Mouse (Mus musculus): Measurements from ENCODE around the gene Eif1b. TPM values are rescaled to one million over a fixed set of nuclear protein-coding genes. Genes with fewer than 3 reads are reported as not detected.
"Not testable (repeated sequence)": the region's sequence is repeated elsewhere in the genome, so short reads cannot be mapped to it uniquely, and the experiment has no call there.

Gene Eif1b
- total and polyA plus RNA-seq, 2 experiments from 2014 or later: 80.5 to 325 TPM

DNA sequence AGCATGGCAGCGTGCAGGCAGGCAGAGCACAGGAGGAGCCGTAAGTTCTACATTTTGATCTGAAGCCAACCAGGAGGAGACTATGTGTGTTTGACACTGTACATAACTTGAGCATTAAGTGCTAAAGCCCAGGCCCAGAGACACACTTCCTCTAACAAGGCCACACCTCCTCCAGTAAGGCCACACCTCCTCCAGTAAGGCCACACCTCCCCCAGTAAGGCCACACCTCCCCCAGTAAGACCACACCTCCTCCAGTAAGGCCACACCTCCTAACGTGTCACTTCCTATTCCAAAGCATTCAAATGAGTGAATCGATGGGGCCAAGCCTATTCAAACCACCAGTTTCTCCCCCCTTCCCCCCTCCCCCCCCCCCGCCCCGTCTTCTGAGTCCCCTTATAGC is 40.7 kb downstream of the Eif1b start:
- Histone ChIP-seq H3K4me2 (ENCODE audit: low read depth, low read length) (no peak overlapping the region), H3K9ac (replicated peaks; ENCODE audit: low read length) (no peak overlapping the region), H3K27ac (no peak overlapping the region), H3K4me3 (ENCODE audit: low read length) (no peak overlapping the region), H3K9me3 (ENCODE audit: low read length) (no peaks in the 10 kb centered on the region), H3K36me3 (ENCODE audit: insufficient read depth, low read length) (no peaks in the 10 kb centered on the region), H3K27me3 (ENCODE audit: insufficient read depth, low read length) (no peaks in the 10 kb centered on the region), H3K4me1 (ENCODE audit: insufficient read depth, low read length) (no peaks in the 10 kb centered on the region)
- no peak for ATAC-seq
- DNase-seq (ENCODE audit: low spot score): no peak
- WGBS: 79% methylated on average over 6 of the region's 6 CpGs
- TF ChIP-seq CTCF (IDR thresholded peaks at IDR 0.05; ENCODE audit: low read depth): no peak

DNA sequence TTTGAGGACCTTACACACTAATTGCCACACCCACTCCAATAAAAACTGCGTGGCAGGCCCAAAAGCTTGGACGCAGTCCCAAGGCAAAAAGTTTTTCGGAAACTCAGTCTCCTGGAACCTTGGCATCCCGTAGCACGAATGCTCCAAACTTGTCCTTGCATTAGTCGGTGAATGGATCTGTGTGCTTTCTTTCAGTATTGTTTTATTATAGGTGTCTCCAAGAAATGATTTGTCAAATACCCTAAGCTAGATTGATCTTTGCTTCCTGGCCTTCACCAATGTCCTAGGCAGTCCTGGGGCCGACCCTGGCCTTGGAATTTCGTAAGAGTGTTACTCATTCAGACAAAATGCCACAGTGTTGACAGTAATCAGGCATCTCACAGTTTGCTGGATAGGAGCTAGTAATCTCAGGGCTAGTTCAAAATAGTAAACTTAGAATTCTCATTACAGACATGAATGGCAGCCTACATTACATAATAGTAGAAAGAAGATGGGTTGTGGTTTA is 41.5 kb downstream of the Eif1b start:
- not testable (repeated sequence) for H3K4me1 ChIP-seq (ENCODE audit: insufficient read depth, low read length); ATAC-seq; H3K27me3 ChIP-seq (ENCODE audit: insufficient read depth, low read length); H3K4me3 ChIP-seq (ENCODE audit: low read length); H3K9ac ChIP-seq (replicated peaks; ENCODE audit: low read length); H3K4me2 ChIP-seq (ENCODE audit: low read depth, low read length); H3K27ac ChIP-seq; H3K9me3 ChIP-seq (ENCODE audit: low read length); DNase-seq (ENCODE audit: low spot score); H3K36me3 ChIP-seq (ENCODE audit: insufficient read depth, low read length)
- WGBS: 95% methylated on average over 8 of the region's 8 CpGs

DNA sequence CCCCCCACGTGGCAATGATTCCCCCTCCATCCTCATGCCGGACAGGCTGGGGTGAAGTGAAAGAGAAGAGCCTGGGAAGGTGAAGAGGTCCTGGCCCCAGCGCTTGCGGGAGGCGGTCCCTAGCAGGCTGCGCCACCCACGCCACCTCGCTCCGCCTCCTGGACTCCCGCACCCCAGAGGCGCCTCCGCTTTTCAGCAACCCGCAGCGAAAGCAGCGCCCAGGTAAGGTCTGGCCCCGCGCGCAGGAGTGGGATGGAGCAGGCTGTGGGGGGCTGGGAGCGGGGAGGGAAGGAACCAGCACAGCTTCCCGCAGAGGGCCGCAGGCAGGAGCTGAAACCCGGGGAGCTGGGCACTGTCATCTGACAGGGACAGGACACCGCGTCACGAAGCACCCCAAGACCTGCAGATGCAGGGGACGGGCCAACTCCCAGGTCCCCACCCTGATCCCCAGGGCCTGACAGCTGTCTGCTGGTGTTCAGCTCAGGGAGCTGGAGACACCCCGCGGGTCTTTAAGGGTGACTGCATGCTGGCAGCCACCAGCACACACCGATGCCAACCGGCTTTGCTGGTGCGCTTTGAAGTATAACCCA is 47.7 kb downstream of the Eif1b start, which contains the start of gene Entpd3:
Gene Entpd3 (plus strand): TSS at position 157 of the 590 bp plus-strand sequence.
- 1% methylated on average over 29 of the region's 31 CpGs for WGBS
- ATAC-seq: peak; percentile 64
- no peak for TF ChIP-seq CTCF (IDR thresholded peaks at IDR 0.05; ENCODE audit: low read depth)

DNA sequence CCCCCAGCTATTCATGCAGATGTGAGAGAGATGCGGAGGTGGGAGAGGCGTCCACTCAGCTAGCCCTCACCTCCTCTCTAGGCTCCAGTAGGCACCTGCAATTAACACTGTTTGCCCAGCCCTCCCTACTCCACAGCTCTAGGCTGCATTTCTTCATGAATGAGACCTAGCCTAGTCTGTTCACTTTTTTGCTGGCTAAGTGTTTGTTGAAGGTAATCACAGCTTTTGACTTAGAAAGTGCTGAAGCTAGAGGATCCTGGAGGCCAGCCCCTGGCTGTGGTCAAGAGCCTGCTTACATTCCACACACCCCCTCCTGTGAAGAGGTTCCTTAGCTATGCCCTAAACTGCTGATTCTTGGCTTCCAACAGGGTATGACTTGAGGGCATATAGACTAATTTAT is 49.4 kb downstream of the Eif1b start:
- TF ChIP-seq CTCF (IDR thresholded peaks at IDR 0.05; ENCODE audit: low read depth): no peak

More for the DNA sequence above, 47.7 kb downstream of the Eif1b start, which contains the start of gene Entpd3:
- DNase-seq (ENCODE audit: low spot score): peak; percentile 29
- Histone ChIP-seq H3K9me3 (ENCODE audit: low read length) (no peaks in the 10 kb centered on the region), H3K36me3 (ENCODE audit: insufficient read depth, low read length) (no peaks in the 10 kb centered on the region), H3K4me1 (ENCODE audit: insufficient read depth, low read length) (no peaks in the 10 kb centered on the region), H3K4me2 (ENCODE audit: low read depth, low read length) (peak within 1 kb of the TSS; percentile 75), H3K4me3 (ENCODE audit: low read length) (peak within 1 kb of the TSS; percentile 46), H3K27ac (no peak within 1 kb of the TSS), H3K27me3 (ENCODE audit: insufficient read depth, low read length) (no peaks in the 10 kb centered on the region; the same call in 1 of the 2 replicates), H3K9ac (replicated peaks; ENCODE audit: low read length) (peak within 1 kb of the TSS; percentile 57)

DNA sequence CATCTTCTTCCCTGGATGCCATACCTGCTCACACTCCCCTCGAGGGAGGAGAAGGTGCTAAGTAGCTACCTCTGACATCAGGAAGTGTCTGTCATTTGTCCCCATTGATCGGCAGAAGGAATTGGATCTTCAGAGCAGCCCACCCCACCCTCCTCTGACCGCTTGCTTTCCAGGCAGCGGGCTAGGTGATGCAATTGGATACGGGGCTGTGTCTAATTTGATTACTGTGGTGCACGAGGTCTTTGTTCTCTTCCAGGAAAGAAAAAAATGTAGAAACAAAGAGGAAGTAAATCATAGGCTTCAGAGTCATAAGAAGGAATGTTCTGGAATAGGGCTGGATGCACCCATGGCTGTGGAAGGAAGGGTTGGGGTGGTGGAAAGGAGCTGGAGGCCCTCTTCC is 50.2 kb downstream of the Eif1b start:
- no peak overlapping the region for H3K27ac ChIP-seq
- no peak overlapping the region for H3K4me3 ChIP-seq (ENCODE audit: low read length)
- no peak for TF ChIP-seq CTCF (IDR thresholded peaks at IDR 0.05; ENCODE audit: low read depth)
- H3K27me3 ChIP-seq (ENCODE audit: insufficient read depth, low read length): no peaks in the 10 kb centered on the region; the same call in 1 of the 2 replicates
- WGBS: 28% methylated on average over 6 of the region's 6 CpGs
- ATAC-seq (no peak), DNase-seq (ENCODE audit: low spot score) (no peak)
- no peaks in the 10 kb centered on the region for H3K9me3 ChIP-seq (ENCODE audit: low read length)
- no peak overlapping the region for H3K4me2 ChIP-seq (ENCODE audit: low read depth, low read length)
- no peaks in the 10 kb centered on the region for H3K4me1 ChIP-seq (ENCODE audit: insufficient read depth, low read length)
- no peak overlapping the region for H3K9ac ChIP-seq (replicated peaks; ENCODE audit: low read length)
- H3K36me3 ChIP-seq (ENCODE audit: insufficient read depth, low read length): no peaks in the 10 kb centered on the region

More for the DNA sequence above, 49.4 kb downstream of the Eif1b start:
- Histone ChIP-seq H3K4me2 (ENCODE audit: low read depth, low read length) (no peak overlapping the region), H3K9me3 (ENCODE audit: low read length) (no peaks in the 10 kb centered on the region), H3K9ac (replicated peaks; ENCODE audit: low read length) (no peak overlapping the region), H3K4me3 (ENCODE audit: low read length) (no peak overlapping the region), H3K4me1 (ENCODE audit: insufficient read depth, low read length) (no peaks in the 10 kb centered on the region), H3K36me3 (ENCODE audit: insufficient read depth, low read length) (no peaks in the 10 kb centered on the region), H3K27ac (no peak overlapping the region), H3K27me3 (ENCODE audit: insufficient read depth, low read length) (no peaks in the 10 kb centered on the region; the same call in 1 of the 2 replicates)
- 23% methylated on average over 2 of the region's 2 CpGs for WGBS
- DNase-seq (ENCODE audit: low spot score): no peak
- no peak for ATAC-seq

Other genes starting within 250 kb of the Eif1b start
- gene Myrip, start 190.7 kb upstream of the Eif1b start, total RNA-seq (2014; rRNA removed): 22.4 and 22.8 TPM in 2 replicates
- gene Myrip, start 190.7 kb upstream of the Eif1b start, polyA plus RNA-seq (2015; fragmentation: Nextera tagmentation; extraction: Ambion mirVana): 7.0 and 7.5 TPM in 2 replicates
- 4.0 and 7.0 TPM in 2 replicates for gene Entpd3, start 47.6 kb downstream of the Eif1b start, total RNA-seq (2014; rRNA removed)
- 3.7 and 4.4 TPM in 2 replicates for gene Entpd3, start 47.6 kb downstream of the Eif1b start, polyA plus RNA-seq (2015; fragmentation: Nextera tagmentation; extraction: Ambion mirVana)
- gene Rpl14, start 79.2 kb downstream of the Eif1b start, total RNA-seq (2014; rRNA removed): 137 and 147 TPM in 2 replicates
- 432 and 453 TPM in 2 replicates for gene Rpl14, start 79.2 kb downstream of the Eif1b start, polyA plus RNA-seq (2015; fragmentation: Nextera tagmentation; extraction: Ambion mirVana)

Measured in hindbrain, postnatal 0 days (tissue).